Mouse (Mus musculus) left cerebral cortex, adult 9 months (tissue): ENCODE measurements at regions not wholly inside any gene's neighbourhood (a gene's known extent, or its start where the extent isn't known, plus 50 kb on each side); places are given as distances from the start of the nearest gene placed in this dataset.

Experiments used
- DNase-seq, 2 experiments: peaks; one replicate each; pipeline ENCODE4 v3.0.0; 2022; ENCODE audit warnings: low spot score in 2 of 2

GRCm38 (mm10) chr15:97620261-97620660 is 85.4 kb downstream of the Rpap3 start:
- no peak for DNase-seq

GRCm38 (mm10) chr15:97619764-97620163 is 85.9 kb downstream of the Rpap3 start:
- no peak for DNase-seq

DNA sequence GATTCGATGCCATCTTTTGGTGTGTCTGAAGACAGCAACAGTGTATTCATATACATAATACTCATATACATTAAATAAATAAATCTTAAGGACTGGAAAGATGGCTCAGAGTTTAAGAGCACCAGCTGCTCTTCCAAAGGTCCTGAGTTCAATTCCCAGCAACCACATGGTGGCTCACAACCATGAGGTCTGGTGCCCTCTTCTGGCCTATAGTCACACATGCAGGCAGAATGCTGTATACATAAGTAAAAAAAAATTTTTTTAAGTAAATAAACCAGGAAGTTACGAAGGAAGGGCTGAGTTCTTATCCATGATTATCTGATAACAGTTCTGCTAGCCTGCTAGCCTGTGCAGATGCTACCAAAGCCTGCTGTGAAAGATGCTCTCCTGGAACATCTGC is 93.3 kb downstream of the Rpap3 start:
- DNase-seq, result no peak

DNA sequence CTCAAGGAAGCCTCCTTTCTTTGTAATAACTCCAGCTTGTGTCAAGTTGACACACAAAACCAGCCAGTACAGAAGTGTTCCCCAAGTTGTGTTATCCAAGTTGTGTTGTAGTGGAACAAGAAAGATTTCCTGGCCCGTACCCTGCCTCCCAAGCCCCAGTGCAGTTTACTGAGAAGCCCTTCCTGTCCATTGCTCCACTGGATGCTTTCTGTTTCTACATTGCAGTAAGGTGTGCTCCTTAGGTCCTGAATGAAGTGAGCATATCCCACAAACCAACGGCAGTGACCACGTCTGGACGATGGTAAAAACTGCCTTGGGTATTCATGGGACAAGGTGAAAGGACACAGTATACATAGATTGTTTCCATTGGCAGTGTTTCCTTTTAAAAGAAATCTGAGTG is 94.9 kb downstream of the Rpap3 start:
- DNase-seq, result no peak

DNA sequence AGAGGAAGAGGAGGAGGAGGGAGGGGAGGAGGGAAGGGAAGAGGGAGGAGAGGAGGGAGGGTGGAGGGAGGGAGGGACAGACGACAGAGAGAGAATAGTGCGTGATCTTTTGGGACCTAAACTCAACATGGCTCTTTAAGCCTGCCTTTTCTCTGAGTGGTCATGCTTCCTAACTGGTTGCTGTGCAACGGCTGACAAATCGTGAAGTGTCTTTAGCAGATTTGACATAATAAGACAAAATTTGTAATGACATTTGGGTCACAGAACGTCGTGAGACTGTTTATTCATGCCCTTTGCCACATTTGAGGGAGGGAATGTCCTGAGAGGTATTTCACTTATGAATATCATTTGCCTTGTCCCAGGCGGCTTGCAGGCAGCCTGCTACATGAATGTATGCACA is 96.1 kb downstream of the Rpap3 start:
- no peak for DNase-seq

GRCm38 (mm10) chr15:97608651-97609050 is 97.0 kb downstream of the Rpap3 start:
- no peak for DNase-seq

- no peak for DNase-seq
Measured at GRCm38 (mm10) chr15:97607617-97608206, 97.9 kb downstream of the Rpap3 start.

DNA sequence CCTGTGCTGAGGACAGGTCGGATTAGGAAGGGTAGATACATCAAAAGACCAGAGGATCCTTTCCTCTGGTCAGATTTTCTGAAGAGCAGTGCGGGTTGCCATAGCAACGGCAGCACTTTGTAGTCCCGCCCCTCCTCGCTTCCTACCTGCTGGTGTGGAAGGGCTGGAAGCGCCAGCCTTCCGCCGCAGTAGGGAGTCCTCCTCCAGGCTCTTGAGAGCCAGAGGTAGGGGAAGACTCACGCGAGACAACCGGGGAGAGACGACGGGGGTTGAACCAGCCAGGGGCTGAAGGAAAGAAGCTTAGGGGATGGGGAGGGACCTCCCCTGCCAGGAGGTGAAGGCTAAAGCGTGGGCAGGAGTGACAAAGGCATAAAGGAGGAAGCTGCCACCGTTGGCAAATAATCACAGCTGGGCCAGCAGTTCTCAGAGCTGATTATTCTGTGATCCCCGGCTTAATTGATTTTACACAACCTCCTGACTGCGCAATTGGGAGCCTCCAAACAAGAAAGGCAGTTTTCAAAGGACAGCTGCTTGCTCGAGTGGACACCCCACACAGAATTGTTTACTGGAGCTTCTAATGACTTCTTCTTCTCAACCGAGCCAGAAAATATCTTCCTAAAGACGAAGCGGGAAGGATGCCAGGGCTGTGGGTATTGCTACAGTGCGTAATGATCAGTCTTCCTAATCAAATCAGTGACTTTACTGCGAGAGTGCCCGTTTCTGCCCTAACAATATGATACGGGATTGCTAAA is 98.8 kb downstream of the Rpap3 start:
- DNase-seq, result peak; percentile 33 to 70

DNA sequence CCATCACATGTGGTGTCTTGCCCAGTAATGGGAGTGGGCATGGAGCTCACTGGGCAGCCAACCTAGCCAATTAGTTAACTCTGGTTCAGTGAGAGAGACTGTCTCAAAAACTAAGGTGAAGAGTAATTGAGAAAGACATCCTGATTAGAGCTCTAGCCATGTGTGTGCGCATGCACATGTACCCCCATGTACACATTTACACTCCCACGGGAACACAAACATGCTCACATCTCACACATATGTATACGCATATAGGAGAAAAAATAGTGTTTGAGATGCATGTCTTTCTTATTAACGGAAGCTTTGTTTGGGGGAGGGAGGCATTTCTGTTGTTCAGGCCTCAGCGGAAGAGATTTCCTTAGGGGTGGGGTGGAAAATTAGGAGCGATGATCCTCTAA is 99.4 kb downstream of the Rpap3 start:
- DNase-seq, result no peak

GRCm38 (mm10) chr15:97605791-97606190 is 99.8 kb downstream of the Rpap3 start:
- no peak for DNase-seq

- no peak for DNase-seq
Measured at GRCm38 (mm10) chr15:97603492-97603891, 102.1 kb downstream of the Rpap3 start.

DNA sequence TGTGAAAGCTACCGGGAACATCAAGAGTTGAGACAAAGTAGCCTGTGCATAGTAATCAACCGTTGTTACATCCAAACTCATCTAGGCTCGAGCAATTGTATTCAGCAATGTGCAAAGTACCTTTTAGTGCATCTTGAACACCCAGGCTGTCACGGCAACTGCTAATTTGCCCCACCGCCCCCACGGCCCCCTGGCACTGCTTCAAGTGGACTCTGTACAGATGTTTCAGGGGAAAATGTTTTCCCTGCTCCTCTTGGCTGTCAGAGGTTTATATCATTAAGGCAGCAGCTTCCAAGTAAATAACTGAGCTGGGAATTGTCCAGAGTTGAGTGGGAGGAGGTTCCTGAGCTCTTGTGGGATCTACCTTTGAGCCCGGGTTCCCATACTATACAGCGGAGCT is 107.4 kb downstream of the Rpap3 start:
- peak in 1 of 2 experiments; percentile 18 for DNase-seq

DNA sequence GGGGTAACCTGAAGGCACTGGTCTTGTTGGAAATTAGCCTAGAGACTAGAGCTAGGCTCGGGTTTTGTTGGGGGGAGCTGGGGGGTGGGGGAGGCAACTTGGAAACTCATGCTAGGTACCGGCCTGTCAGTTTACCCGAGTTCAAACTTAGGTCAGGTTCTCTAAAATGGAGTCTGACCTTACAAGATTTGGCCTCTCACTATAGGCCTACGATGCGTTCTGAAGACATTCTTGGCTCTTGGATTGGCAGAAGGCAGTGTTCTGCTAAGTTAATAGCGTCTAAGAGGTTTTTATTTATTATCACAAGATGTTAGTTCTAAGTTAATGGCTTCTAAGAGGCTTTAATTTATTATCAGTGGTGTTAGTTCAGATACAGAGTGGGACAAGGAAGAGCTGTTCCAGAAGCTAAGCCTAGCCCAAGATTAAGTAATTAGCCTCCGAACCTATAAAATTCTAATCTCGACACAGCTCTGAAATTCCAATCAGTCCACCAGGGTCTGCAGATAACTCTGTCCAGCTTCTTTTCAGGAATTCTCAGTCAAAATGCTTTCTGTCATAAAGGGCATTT is 109.0 kb downstream of the Rpap3 start:
- DNase-seq, result no peak

- DNase-seq, result no peak
Measured at GRCm38 (mm10) chr15:97595284-97595796, 110.3 kb downstream of the Rpap3 start.

DNA sequence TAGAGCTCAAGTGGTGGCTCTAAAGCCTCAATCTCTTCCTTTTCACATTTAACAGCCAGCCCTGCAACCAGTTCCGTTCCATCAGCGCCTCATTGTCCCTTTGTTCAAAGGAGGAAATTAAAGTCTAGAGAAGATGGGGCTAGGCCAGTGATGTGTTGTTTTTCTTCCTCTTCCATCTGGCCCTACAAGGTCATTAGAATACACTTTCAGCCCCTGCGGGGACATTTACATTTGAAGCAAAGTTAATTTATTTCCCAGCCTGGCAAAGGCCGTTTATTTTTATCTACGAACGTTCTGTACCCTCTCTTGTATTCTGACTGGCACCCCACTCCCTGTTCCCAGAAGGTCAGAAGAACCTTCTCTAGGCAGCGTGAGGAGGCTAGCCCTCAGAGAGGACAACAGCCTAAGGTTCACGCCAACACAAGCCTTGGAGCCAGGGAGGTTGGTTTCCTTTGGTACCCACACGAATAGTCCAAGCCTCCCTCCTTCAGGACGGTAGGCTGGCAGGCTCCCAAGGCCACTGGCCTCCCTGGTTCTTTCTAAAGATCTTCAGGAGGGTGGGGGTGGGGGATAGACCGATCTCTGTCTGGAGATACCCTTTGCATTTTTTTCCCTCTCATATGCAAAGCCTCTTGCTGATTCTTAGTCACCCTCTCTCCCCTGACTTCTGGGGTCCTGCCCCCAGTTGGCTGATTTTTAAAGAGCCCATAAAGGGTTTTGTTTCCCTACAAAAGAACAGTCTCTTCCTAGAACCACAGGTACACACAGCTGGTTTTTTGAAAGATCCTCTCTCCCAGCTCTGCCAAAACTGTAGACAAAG is 111.6 kb downstream of the Rpap3 start:
- no peak for DNase-seq

DNA sequence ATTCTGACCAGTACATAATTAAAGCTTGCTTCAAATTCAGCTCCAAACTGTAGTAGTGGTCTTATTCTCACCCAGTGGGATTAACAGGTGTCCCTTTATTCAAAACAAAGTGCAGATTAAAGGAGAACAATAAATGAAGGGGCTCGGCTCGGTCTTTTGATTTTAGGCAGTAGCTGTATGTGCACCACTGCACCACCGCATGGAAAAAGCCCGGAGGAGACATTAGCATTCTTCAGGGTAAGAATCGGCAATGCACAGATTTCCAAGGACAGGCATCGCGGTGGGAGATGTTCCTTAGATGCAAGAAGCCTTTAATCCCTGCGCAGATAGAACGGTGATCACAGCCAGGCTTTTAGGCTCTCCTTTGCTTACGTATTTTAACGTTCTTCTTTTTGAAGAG is 112.8 kb downstream of the Rpap3 start:
- no peak for DNase-seq

DNA sequence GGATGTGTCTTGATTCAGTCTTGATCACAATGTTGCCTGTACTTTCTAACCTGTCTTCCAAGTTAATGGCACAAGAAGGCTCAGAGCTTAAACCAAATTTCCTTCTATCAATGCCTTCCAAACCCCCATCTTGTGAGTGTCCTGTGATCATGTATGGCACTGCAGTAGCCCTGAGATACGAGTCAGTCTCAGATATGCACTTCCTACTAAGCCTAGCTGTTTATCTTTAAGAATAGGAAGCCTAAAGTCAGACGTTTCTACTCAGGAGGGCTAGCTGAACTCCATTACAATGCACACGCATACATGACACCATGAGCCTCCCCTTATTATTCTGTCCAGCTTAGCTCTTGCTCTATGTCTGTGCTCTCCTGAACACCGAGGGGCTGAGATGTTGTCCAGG is 114.2 kb downstream of the Rpap3 start:
- DNase-seq, result no peak

DNA sequence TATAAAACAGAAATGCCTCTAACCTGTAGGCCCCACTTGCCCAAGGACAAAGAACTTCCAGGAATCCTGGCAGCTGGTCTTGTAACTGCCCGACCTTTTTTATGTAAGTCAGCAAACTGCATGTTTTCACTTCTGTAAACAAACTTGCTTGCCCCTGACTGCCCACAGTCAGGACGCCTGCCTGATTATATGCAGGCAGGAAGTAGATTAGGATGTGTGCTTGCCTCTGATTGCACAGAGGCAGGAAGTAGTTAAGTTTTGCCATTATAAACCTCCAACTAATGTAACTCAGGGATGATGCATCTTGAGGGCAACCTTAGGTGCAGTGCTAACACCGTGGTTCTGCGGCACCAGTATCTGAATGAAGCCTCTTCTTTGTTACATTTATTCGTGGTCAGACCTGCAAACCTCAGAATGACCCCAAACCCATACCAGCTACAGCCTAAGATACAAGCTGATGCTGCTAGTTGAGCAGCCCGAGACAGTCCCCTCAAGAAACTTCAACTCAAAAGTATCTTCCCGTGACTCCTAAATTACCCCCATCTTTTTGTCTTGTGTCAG is 114.8 kb downstream of the Rpap3 start:
- no peak for DNase-seq

GRCm38 (mm10) chr15:97587571-97588205 is 117.9 kb downstream of the Rpap3 start:
- DNase-seq, result no peak

- peak; percentile 11 to 64 for DNase-seq
Measured at GRCm38 (mm10) chr15:97581724-97582154, 123.9 kb downstream of the Rpap3 start.

DNA sequence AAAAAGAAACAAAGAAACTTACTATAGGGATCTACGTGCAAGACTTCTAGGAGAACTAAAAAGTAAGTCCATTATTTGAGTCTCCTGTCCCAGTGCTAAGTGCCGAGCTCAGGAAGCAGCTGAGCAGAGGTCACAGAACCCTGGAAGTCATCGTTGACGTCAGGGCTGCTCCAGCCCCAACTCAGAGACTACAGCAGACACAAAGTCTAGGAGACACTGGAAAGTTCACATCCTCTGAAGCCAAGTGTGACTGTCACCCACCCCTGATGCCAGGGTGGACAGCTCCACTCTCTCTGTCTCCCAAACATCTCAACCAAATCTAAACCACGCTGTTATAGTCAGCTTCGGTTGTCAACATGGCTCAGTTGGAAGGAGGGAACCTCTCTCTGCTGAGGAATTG is 124.9 kb downstream of the Rpap3 start:
- DNase-seq, result no peak
